Mouse (Mus musculus): ENCODE measurements around the gene Cops2. TPM values are rescaled to one million over a fixed set of nuclear protein-coding genes. Genes with fewer than 3 reads are reported as not detected.

Gene Cops2
- polyA plus RNA-seq, 1 experiment from 2014 or later: 84.1 TPM

DNA sequence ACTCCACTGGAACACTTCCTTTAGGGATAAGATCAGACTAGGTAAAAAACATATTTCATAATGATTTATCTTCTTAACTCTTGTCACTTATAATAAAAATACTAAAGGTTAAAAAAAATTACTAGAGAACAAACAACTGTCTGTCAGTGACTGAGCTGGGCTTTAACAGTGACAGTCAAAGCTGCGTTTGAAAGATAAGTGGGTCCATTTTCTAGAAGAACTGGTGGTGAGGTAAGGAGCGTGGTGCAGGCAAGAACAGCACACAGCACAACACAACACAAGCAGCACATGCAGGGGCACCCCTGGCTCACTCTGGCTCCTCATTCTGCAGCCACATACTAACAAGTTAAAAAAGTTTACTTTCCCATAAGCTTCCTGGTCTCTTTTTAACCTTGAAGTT lies 7.7 kb downstream of the Cops2 start:
- no peak overlapping the region for H3K27ac ChIP-seq (ENCODE audit: low read depth, low read length)
- no peaks in the 10 kb centered on the region for H3K4me1 ChIP-seq (ENCODE audit: control insufficient read depth, insufficient read depth, low read length)
- no peaks in the 10 kb centered on the region for H3K9me3 ChIP-seq (replicated peaks; ENCODE audit: control insufficient read depth, low read length)
- no peaks in the 10 kb centered on the region for H3K27me3 ChIP-seq (ENCODE audit: control insufficient read depth, insufficient read depth, low read length)
- ATAC-seq (replicated peaks; ENCODE audit: insufficient number of reproducible peaks, low FRiP score, low TSS enrichment): 0 out of 2 replicates have a peak, but pooled peaks have one; percentile 63
- no peak overlapping the region for H3K4me3 ChIP-seq (ENCODE audit: low read depth, low read length)
- WGBS (ENCODE audit: insufficient replicate concordance): 55% methylated on average over 2 of the region's 2 CpGs
- H3K36me3 ChIP-seq (ENCODE audit: control insufficient read depth, insufficient read depth, low read length): peaks cover 6% of the 10 kb centered on the region; the same call in 1 of the 2 replicates
- no peak overlapping the region for H3K4me2 ChIP-seq
- no peak overlapping the region for H3K9ac ChIP-seq (ENCODE audit: low read depth, low read length)

DNA sequence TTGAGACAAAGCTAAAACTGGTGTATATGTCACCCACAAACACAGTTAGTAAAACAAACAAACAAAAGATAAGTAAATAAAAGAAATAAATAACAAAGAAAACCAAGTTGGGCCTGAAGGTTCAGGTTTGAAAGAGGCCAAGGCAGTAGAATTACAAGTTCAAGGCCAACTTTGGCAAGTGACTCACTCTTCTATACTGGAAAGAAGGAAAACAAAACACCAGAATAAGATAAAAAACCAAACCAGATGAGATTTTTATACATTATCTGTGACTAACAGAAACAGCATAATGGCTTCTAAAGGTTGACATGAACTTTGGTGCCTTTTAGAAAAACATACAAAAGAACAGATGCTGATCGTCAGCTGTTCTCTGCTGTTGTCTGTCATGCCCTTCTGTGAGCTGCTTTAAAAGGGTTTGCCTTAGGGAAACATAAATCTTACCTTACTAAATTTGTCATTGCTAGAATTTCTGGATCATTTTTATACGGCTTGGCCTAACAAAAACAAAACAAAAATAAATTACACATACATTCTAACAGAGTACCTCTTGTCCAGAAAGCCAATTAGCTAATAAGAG lies 20.1 kb downstream of the Cops2 start:
- Histone ChIP-seq H3K27ac (ENCODE audit: low read depth, low read length) (no peak overlapping the region), H3K4me2 (no peak overlapping the region), H3K27me3 (ENCODE audit: control insufficient read depth, insufficient read depth, low read length) (no peaks in the 10 kb centered on the region), H3K4me1 (ENCODE audit: control insufficient read depth, insufficient read depth, low read length) (no peaks in the 10 kb centered on the region), H3K9me3 (replicated peaks; ENCODE audit: control insufficient read depth, low read length) (no peaks in the 10 kb centered on the region), H3K9ac (ENCODE audit: low read depth, low read length) (no peak overlapping the region), H3K36me3 (ENCODE audit: control insufficient read depth, insufficient read depth, low read length) (peaks cover 19% of the 10 kb centered on the region), H3K4me3 (ENCODE audit: low read depth, low read length) (no peak overlapping the region)
- 71% methylated on average over 2 of the region's 2 CpGs for whole genome bisulfite sequencing (ENCODE audit: insufficient replicate concordance)
- ATAC-seq (replicated peaks; ENCODE audit: insufficient number of reproducible peaks, low FRiP score, low TSS enrichment): no peak

DNA sequence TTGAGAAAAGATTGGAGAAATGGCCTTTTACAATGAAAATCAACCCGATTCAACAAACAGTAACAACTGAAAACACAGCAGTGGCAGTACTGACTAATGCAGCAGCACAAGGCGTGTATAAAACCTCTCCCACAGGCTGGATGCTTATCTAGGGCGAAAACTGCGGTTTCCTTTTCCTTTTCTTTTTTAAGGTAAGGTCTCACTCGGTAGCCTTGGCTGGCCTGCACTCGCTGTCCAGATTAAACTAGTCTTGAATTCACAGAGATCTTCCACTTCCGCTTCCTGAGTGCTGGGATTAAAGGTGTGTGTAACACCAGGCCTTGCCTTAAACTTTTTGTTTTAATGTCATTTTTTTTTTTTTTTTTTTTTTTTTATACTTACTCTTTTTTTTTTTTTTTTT lies 20.8 kb downstream of the Cops2 start:
- Histone ChIP-seq H3K36me3 (ENCODE audit: control insufficient read depth, insufficient read depth, low read length) (peaks cover 18% of the 10 kb centered on the region), H3K9ac (ENCODE audit: low read depth, low read length) (no peak overlapping the region), H3K4me3 (ENCODE audit: low read depth, low read length) (no peak overlapping the region), H3K27me3 (ENCODE audit: control insufficient read depth, insufficient read depth, low read length) (no peaks in the 10 kb centered on the region), H3K9me3 (replicated peaks; ENCODE audit: control insufficient read depth, low read length) (no peaks in the 10 kb centered on the region), H3K4me2 (no peak overlapping the region), H3K4me1 (ENCODE audit: control insufficient read depth, insufficient read depth, low read length) (no peaks in the 10 kb centered on the region), H3K27ac (ENCODE audit: low read depth, low read length) (no peak overlapping the region)
- WGBS (ENCODE audit: insufficient replicate concordance): 82% methylated on average over 7 of the region's 7 CpGs
- no peak for ATAC-seq (replicated peaks; ENCODE audit: insufficient number of reproducible peaks, low FRiP score, low TSS enrichment)

DNA sequence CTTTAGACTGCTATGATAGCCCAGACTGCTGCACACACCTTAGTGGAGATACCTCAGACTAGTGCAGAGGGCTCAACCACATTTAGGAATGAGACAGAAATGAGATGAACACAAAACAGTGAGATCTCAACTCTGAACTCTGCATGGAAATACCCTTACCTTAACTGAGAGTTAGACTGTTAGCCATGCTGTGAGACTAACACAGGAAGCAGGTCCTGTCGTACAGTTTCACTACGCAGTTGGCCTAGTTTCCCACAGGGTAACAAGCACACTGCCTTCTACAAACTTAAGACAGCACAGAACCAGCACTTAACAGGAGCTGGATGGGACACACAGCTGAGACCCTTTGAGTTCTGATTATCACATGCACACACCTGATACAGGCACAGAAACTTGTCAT lies 29.0 kb downstream of the Cops2 start:
- H3K27ac ChIP-seq (ENCODE audit: low read depth, low read length): no peak overlapping the region
- H3K27me3 ChIP-seq (ENCODE audit: control insufficient read depth, insufficient read depth, low read length): no peaks in the 10 kb centered on the region
- peaks cover 9% of the 10 kb centered on the region for H3K36me3 ChIP-seq (ENCODE audit: control insufficient read depth, insufficient read depth, low read length)
- H3K4me1 ChIP-seq (ENCODE audit: control insufficient read depth, insufficient read depth, low read length): no peaks in the 10 kb centered on the region
- H3K4me2 ChIP-seq: no peak overlapping the region
- ATAC-seq (replicated peaks; ENCODE audit: insufficient number of reproducible peaks, low FRiP score, low TSS enrichment): no peak
- H3K9ac ChIP-seq (ENCODE audit: low read depth, low read length): no peak overlapping the region
- no peak overlapping the region for H3K4me3 ChIP-seq (ENCODE audit: low read depth, low read length)
- WGBS (ENCODE audit: insufficient replicate concordance): 90% methylated on average over 2 of the region's 2 CpGs
- no peaks in the 10 kb centered on the region for H3K9me3 ChIP-seq (replicated peaks; ENCODE audit: control insufficient read depth, low read length)

DNA sequence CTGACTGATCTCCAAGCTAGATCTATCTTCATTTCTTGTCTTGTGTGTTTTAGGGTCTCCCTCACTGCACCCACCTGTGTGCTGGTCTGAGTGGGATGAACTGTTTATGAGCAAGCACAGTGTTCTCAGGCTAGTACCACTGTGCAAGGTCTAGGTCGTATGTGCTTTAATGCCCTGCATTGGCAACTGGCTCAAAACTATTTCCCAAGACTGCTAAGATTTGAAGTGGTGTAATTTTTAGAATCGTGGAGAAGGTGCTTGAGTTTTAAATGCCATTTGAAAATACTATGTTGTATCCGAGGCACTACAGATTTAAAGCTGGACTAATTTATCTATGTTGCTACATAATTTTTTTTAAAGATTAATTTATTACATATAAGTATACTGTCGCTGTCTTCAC lies 31.0 kb downstream of the Cops2 start:
- Histone ChIP-seq H3K9ac (ENCODE audit: low read depth, low read length) (no peak overlapping the region), H3K36me3 (ENCODE audit: control insufficient read depth, insufficient read depth, low read length) (peaks cover 6% of the 10 kb centered on the region), H3K4me1 (ENCODE audit: control insufficient read depth, insufficient read depth, low read length) (no peaks in the 10 kb centered on the region), H3K4me2 (no peak overlapping the region), H3K9me3 (replicated peaks; ENCODE audit: control insufficient read depth, low read length) (no peaks in the 10 kb centered on the region), H3K27me3 (ENCODE audit: control insufficient read depth, insufficient read depth, low read length) (no peaks in the 10 kb centered on the region), H3K27ac (ENCODE audit: low read depth, low read length) (no peak overlapping the region), H3K4me3 (ENCODE audit: low read depth, low read length) (no peak overlapping the region)
- no peak for ATAC-seq (replicated peaks; ENCODE audit: insufficient number of reproducible peaks, low FRiP score, low TSS enrichment)
- WGBS (ENCODE audit: insufficient replicate concordance): 81% methylated on average over 4 of the region's 4 CpGs

DNA sequence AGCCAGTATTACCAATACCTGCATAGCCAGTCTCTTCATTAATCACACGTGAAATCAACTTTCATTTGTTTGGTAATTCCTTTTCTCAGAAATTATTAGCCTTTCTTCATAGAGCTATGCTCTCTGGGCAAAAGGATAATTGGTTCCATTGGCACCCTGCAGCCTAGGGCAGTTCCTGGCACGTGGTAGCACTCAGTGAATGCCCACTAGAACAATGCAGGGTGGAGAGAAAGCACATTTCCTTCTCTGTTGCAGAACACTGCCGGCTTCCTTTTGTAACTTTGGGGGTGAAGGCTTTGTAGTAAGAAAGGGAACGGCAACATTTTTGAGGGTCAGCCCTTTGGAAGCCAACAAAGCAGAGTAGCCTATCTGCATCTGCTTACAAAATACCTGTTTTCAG lies 32.7 kb downstream of the Cops2 start:
- Histone ChIP-seq H3K9ac (ENCODE audit: low read depth, low read length) (no peak overlapping the region), H3K4me2 (no peak overlapping the region), H3K9me3 (replicated peaks; ENCODE audit: control insufficient read depth, low read length) (no peaks in the 10 kb centered on the region), H3K4me3 (ENCODE audit: low read depth, low read length) (no peak overlapping the region), H3K36me3 (ENCODE audit: control insufficient read depth, insufficient read depth, low read length) (0 out of 2 replicates have a peak, but pooled peaks cover 2% of the 10 kb centered on the region), H3K4me1 (ENCODE audit: control insufficient read depth, insufficient read depth, low read length) (no peaks in the 10 kb centered on the region), H3K27ac (ENCODE audit: low read depth, low read length) (no peak overlapping the region), H3K27me3 (ENCODE audit: control insufficient read depth, insufficient read depth, low read length) (no peaks in the 10 kb centered on the region)
- ATAC-seq (replicated peaks; ENCODE audit: insufficient number of reproducible peaks, low FRiP score, low TSS enrichment): no peak
- WGBS (ENCODE audit: insufficient replicate concordance): 81% methylated on average over 4 of the region's 4 CpGs

DNA sequence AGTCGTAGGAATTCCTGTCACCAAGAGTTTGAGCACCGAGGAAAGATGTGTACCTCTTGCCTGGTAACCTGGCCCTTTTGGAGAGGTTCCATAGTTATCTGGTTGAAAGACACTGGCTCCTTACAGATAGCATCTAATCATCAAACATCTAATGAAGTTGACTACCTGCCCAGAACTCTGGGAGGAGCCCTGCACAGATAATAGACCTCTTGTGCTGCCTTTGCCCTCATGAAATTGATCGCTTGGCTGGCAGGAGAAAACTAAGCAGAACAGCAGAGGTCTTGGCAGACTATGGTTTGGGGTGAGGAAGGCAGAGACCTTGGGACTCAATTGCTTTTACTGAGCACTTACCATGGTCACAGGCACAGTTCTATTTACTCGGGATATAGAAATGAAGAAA lies 38.5 kb downstream of the Cops2 start:
- H3K27ac ChIP-seq (ENCODE audit: low read depth, low read length): no peak overlapping the region
- no peak for ATAC-seq (replicated peaks; ENCODE audit: insufficient number of reproducible peaks, low FRiP score, low TSS enrichment)

DNA sequence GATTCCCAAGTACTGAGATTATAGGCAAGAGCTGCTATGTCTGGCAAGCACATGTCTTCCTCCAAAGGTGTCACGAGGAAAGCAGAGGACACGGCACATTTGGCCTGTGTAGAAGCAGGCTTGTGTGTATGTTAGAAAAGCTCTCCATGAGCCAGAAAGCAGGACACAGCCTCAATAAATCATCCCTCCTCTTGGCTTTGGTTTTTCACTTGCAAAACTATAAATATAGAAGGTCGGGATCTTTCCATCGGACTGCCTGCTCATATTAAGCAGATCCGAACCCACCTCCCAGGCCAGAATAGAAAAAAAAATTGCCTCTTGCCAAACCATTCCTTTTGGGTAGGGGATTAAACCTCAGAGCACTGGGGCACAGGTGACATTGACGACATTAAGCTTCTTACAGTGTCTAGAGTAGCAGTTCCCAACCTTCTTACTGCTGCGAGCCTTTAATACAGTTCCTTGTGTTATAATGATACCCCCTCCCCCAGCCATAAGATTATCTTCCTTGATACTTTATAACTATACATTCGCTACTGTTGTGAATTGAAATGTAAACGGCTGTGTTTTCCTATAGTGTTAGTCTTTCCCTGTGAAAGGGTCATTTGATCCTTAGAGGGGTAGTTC lies 44.9 kb downstream of the Cops2 start:
- Histone ChIP-seq H3K27ac (ENCODE audit: low read depth, low read length) (no peak overlapping the region), H3K4me3 (ENCODE audit: low read depth, low read length) (no peak overlapping the region), H3K4me2 (no peak overlapping the region), H3K36me3 (ENCODE audit: control insufficient read depth, insufficient read depth, low read length) (no peaks in the 10 kb centered on the region), H3K9me3 (replicated peaks; ENCODE audit: control insufficient read depth, low read length) (no peaks in the 10 kb centered on the region), H3K9ac (ENCODE audit: low read depth, low read length) (no peak overlapping the region), H3K27me3 (ENCODE audit: control insufficient read depth, insufficient read depth, low read length) (no peaks in the 10 kb centered on the region), H3K4me1 (ENCODE audit: control insufficient read depth, insufficient read depth, low read length) (no peaks in the 10 kb centered on the region)
- no peak for ATAC-seq (replicated peaks; ENCODE audit: insufficient number of reproducible peaks, low FRiP score, low TSS enrichment)
- WGBS (ENCODE audit: insufficient replicate concordance): 61% methylated on average over 9 of the region's 9 CpGs

More for the DNA sequence above, 38.5 kb downstream of the Cops2 start:
- WGBS (ENCODE audit: insufficient replicate concordance): 82% methylated on average over 4 of the region's 4 CpGs
- Histone ChIP-seq H3K9me3 (replicated peaks; ENCODE audit: control insufficient read depth, low read length) (no peaks in the 10 kb centered on the region), H3K4me1 (ENCODE audit: control insufficient read depth, insufficient read depth, low read length) (no peaks in the 10 kb centered on the region), H3K36me3 (ENCODE audit: control insufficient read depth, insufficient read depth, low read length) (no peaks in the 10 kb centered on the region), H3K9ac (ENCODE audit: low read depth, low read length) (no peak overlapping the region), H3K4me2 (no peak overlapping the region), H3K27me3 (ENCODE audit: control insufficient read depth, insufficient read depth, low read length) (no peaks in the 10 kb centered on the region), H3K4me3 (ENCODE audit: low read depth, low read length) (no peak overlapping the region)

DNA sequence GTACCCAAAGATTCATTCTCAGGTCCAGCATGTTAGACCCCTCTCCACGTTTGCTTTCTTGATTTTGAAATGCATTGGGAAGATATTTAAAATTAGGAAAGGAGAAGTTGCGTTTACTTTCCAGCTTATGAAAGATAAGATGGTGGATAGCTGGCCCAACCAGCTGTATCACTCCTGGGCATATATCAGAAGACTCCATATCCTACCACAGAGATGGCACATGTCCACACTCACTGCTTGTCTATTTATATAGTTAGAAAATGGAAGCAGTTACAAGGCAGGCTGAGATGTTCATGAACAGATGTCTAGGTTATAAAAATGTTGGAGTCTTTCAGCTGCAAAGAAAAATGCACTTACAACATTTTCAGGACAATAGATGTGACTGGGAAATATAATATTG lies 47.6 kb downstream of the Cops2 start:
- Histone ChIP-seq H3K9me3 (replicated peaks; ENCODE audit: control insufficient read depth, low read length) (no peaks in the 10 kb centered on the region), H3K4me3 (ENCODE audit: low read depth, low read length) (no peak overlapping the region), H3K27ac (ENCODE audit: low read depth, low read length) (no peak overlapping the region), H3K9ac (ENCODE audit: low read depth, low read length) (no peak overlapping the region), H3K36me3 (ENCODE audit: control insufficient read depth, insufficient read depth, low read length) (no peaks in the 10 kb centered on the region), H3K4me1 (ENCODE audit: control insufficient read depth, insufficient read depth, low read length) (no peaks in the 10 kb centered on the region), H3K27me3 (ENCODE audit: control insufficient read depth, insufficient read depth, low read length) (no peaks in the 10 kb centered on the region), H3K4me2 (no peak overlapping the region)
- WGBS (ENCODE audit: insufficient replicate concordance): 63% methylated on average over 2 of the region's 2 CpGs
- no peak for ATAC-seq (replicated peaks; ENCODE audit: insufficient number of reproducible peaks, low FRiP score, low TSS enrichment)

All from heart, embryonic 11.5 days (tissue).